Mouse (Mus musculus) ES-Bruce4 (cell line): ENCODE measurements around the gene C530008M17Rik.

ENCODE experiments used
- CTCF ChIP-seq: IDR thresholded peaks from one replicate; pipeline ENCODE4 v1.8.1; 2011; ENCODE audit warnings: low read depth, low read length
- EP300 ChIP-seq: IDR thresholded peaks from 2 replicates; pipeline ENCODE4 v1.6.1; 2011; ENCODE audit warnings: low read depth, low read length; ENCODE audit not compliant: insufficient read depth

GRCm38 (mm10) chr5:76675369-76675768 lies 19.1 kb downstream of the C530008M17Rik start:
- TF ChIP-seq CTCF (no peak), EP300 (no peak)
